Mouse (Mus musculus) CH12.LX (cell line): ENCODE data around the gene Vapb. TPM values are rescaled to one million over a fixed set of nuclear protein-coding genes. Genes with fewer than 3 reads are reported as not detected.
A peak's percentile ranks its signal among the peaks of the same experiment; 100 is the strongest.

Source experiments
- DNase-seq: peaks from one replicate; pipeline ENCODE4 v3.0.0-alpha.2; 2013; ENCODE audit errors: extremely low read depth
- H3K27ac ChIP-seq: 2 replicates; pipeline ENCODE4 v1.5.1; 2012; ENCODE audit warnings: low read depth, mild to moderate bottlenecking, control low read depth, moderate library complexity; ENCODE audit not compliant: insufficient read depth
- H3K27me3 ChIP-seq: replicated peaks from 2 replicates; pipeline ENCODE3; 2012; ENCODE audit warnings: inconsistent platforms
- H3K36me3 ChIP-seq, 2 experiments: replicated peaks in 1 of 2; 2 replicates each; pipeline versions ENCODE3 to v1.6.1; 2012; ENCODE audit warnings: inconsistent platforms in 1 of 2, low read length in 1 of 2, mild to moderate bottlenecking in 1 of 2, mixed read lengths in 1 of 2, moderate library complexity in 1 of 2; ENCODE audit not compliant: control insufficient read depth in 1 of 2, insufficient read depth in 1 of 2
- H3K4me1 ChIP-seq, 2 experiments: 2 replicates each; pipeline ENCODE4 v1.6.1; 2012; ENCODE audit warnings: inconsistent platforms in 1 of 2, moderate library complexity in 1 of 2; ENCODE audit not compliant: insufficient read depth in 2 of 2, control insufficient read depth in 1 of 2
- H3K4me2 ChIP-seq: 2 replicates; pipeline ENCODE4 v1.6.1; 2012; ENCODE audit warnings: low read depth, mild to moderate bottlenecking, control low read depth; ENCODE audit not compliant: poor library complexity, insufficient read depth, severe bottlenecking
- H3K4me3 ChIP-seq, 3 experiments: fragments of 150-350 bp in 1 of 3; sonication (generic) in 1 of 3; replicated peaks in 1 of 3; 2 replicates each; pipeline versions ENCODE3 to v1.5.1; 2011 to 2012; ENCODE audit warnings: low read depth in 2 of 3, low read length in 2 of 3, mild to moderate bottlenecking in 2 of 3, moderate library complexity in 2 of 3, control low read depth in 1 of 3, improper control_type of control experiment in 1 of 3, inconsistent platforms in 1 of 3, mixed read lengths in 1 of 3; ENCODE audit not compliant: poor library complexity in 1 of 3
- H3K79me2 ChIP-seq: replicated peaks from 2 replicates; pipeline ENCODE4 v1.6.1; 2012; ENCODE audit warnings: mild to moderate bottlenecking, moderate library complexity; ENCODE audit not compliant: control insufficient read depth, poor library complexity, insufficient read depth, severe bottlenecking; ENCODE audit errors: extremely low read depth
- H3K9ac ChIP-seq: 2 replicates; pipeline ENCODE4 v1.6.1; 2012; ENCODE audit warnings: low read depth, mild to moderate bottlenecking, control low read depth, moderate library complexity; ENCODE audit not compliant: insufficient read depth
- H3K9me3 ChIP-seq: replicated peaks from 2 replicates; pipeline ENCODE3; 2012; ENCODE audit warnings: low read length, inconsistent platforms, mixed read lengths
- BHLHE40 ChIP-seq: IDR thresholded peaks from 2 replicates; pipeline ENCODE4 v1.6.1; 2011; ENCODE audit warnings: mild to moderate bottlenecking, low read depth, low read length, improper control_type of control experiment
- CHD2 ChIP-seq: IDR thresholded peaks from 2 replicates; pipeline ENCODE4 v1.6.1; 2011; ENCODE audit warnings: low read length, improper control_type of control experiment
- CTCF ChIP-seq, 2 experiments: IDR thresholded peaks in 1 of 2; conservative IDR thresholded peaks in 1 of 2; 2 replicates each; pipeline ENCODE4 v1.5.1; 2011 to 2012; ENCODE audit warnings: low read depth in 2 of 2, low read length in 2 of 2, improper control_type of control experiment in 1 of 2, inconsistent platforms in 1 of 2, mild to moderate bottlenecking in 1 of 2, moderate library complexity in 1 of 2
- ELF1 ChIP-seq: IDR thresholded peaks from 2 replicates; pipeline ENCODE4 v1.6.1; 2014; ENCODE audit warnings: low read depth, mild to moderate bottlenecking, inconsistent platforms, low read length, improper control_type of control experiment
- EP300 ChIP-seq: IDR thresholded peaks from 2 replicates; pipeline ENCODE4 v1.6.1; 2011; ENCODE audit warnings: low read length, improper control_type of control experiment
- ETS1 ChIP-seq: conservative IDR thresholded peaks from 2 replicates; pipeline ENCODE4 v1.6.1; 2012; ENCODE audit warnings: low read depth, mild to moderate bottlenecking, inconsistent platforms, low read length, improper control_type of control experiment, moderate library complexity
- HCFC1 ChIP-seq: IDR thresholded peaks from 2 replicates; pipeline ENCODE4 v1.6.1; 2012; ENCODE audit warnings: low read depth, mild to moderate bottlenecking, inconsistent platforms, low read length, improper control_type of control experiment
- JUN ChIP-seq: IDR thresholded peaks from 2 replicates; pipeline ENCODE4 v1.6.1; 2011; ENCODE audit warnings: low read depth, mild to moderate bottlenecking, low read length, improper control_type of control experiment, moderate library complexity; ENCODE audit not compliant: insufficient read depth
- KAT2A ChIP-seq: IDR thresholded peaks from 2 replicates; pipeline ENCODE4 v1.6.1; 2012; ENCODE audit warnings: low read length, improper control_type of control experiment, inconsistent platforms; ENCODE audit not compliant: insufficient replicate concordance
- MAZ ChIP-seq: IDR thresholded peaks from 2 replicates; pipeline ENCODE4 v1.6.1; 2012; ENCODE audit warnings: low read depth, mild to moderate bottlenecking, inconsistent platforms, low read length, improper control_type of control experiment, moderate library complexity
- MYC ChIP-seq: IDR thresholded peaks from 2 replicates; pipeline ENCODE4 v1.6.1; 2011; ENCODE audit warnings: low read depth, mild to moderate bottlenecking, improper control_type of control experiment, low read length
- NELFE ChIP-seq: IDR thresholded peaks from 2 replicates; pipeline ENCODE4 v1.6.1; 2011; ENCODE audit warnings: low read depth, low read length, improper control_type of control experiment
- NRF1 ChIP-seq: IDR thresholded peaks from 2 replicates; pipeline ENCODE4 v1.6.1; 2014; ENCODE audit warnings: low read depth, mild to moderate bottlenecking, inconsistent platforms, low read length, improper control_type of control experiment, moderate library complexity
- PAX5 ChIP-seq: IDR thresholded peaks from 2 replicates; pipeline ENCODE4 v1.6.1; 2012; ENCODE audit warnings: low read length, inconsistent platforms, mixed read lengths
- POLR2A ChIP-seq: IDR thresholded peaks from 2 replicates; pipeline ENCODE4 v1.6.1; 2011; ENCODE audit warnings: low read depth, mild to moderate bottlenecking, improper control_type of control experiment, low read length
- RAD21 ChIP-seq: IDR thresholded peaks from 2 replicates; pipeline ENCODE4 v1.6.1; 2011; ENCODE audit warnings: low read depth, mild to moderate bottlenecking, low read length, improper control_type of control experiment, moderate library complexity
- RCOR1 ChIP-seq: conservative IDR thresholded peaks from 2 replicates; pipeline ENCODE4 v1.6.1; 2012; ENCODE audit warnings: low read depth, mild to moderate bottlenecking, inconsistent platforms, low read length, improper control_type of control experiment
- SIN3A ChIP-seq: IDR thresholded peaks from 2 replicates; pipeline ENCODE4 v1.6.1; 2012; ENCODE audit warnings: low read length, improper control_type of control experiment, inconsistent platforms
- SMC3 ChIP-seq: IDR thresholded peaks from 2 replicates; pipeline ENCODE4 v1.6.1; 2011; ENCODE audit warnings: low read depth, low read length, improper control_type of control experiment
- TBP ChIP-seq: conservative IDR thresholded peaks from 2 replicates; pipeline ENCODE4 v1.6.1; 2011; ENCODE audit warnings: low read depth, low read length, improper control_type of control experiment
- TCF12 ChIP-seq: IDR thresholded peaks from 2 replicates; pipeline ENCODE4 v1.6.1; 2014; ENCODE audit warnings: low read depth, mild to moderate bottlenecking, inconsistent platforms, low read length, improper control_type of control experiment
- ZKSCAN1 ChIP-seq: IDR thresholded peaks from 2 replicates; pipeline ENCODE4 v1.6.1; 2012; ENCODE audit warnings: low read depth, inconsistent platforms, low read length, improper control_type of control experiment, borderline replicate concordance
- dilution Hi-C: fragments of 300-500 bp; cut with MboI; formaldehyde crosslinking; loops from 2 replicates; pipeline ENCODE4 v1.14.3; 2020; ENCODE audit warnings: low sequenced_read_pairs; ENCODE audit not compliant: extremely low pct_unique_long_range_greater_than_20kb, extremely low pct_ligation_motif_present
- in situ Hi-C: fragments of 300-500 bp; cut with MboI; formaldehyde crosslinking; loops from 3 replicates; pipeline ENCODE4 v1.14.3; 2019; ENCODE audit warnings: low sequenced_read_pairs, low pct_ligation_motif_present, low pct_unique_long_range_greater_than_20kb, mixed read lengths
- polyA plus RNA-seq: library from polyadenylated mRNA; unstranded; fragments of >175 nt; gene quantifications from 2 replicates; pipeline ENCODE4 v1.2.1, GENCODE M21; 2012; ENCODE audit warnings: low read depth; ENCODE audit not compliant: insufficient read length
- total RNA-seq, 2 experiments: library from RNA; depleted of rRNA; stranded (reverse); fragments of 300-350 nt in 1 of 2; fragments of >200 nt in 1 of 2; gene quantifications; 2 replicates each; pipeline ENCODE4 v1.2.3; 2012 to 2014

Gene Vapb
- total RNA-seq (2012; rRNA removed): 20.9 and 26.1 TPM in 2 replicates
- total RNA-seq (2014; rRNA removed): 46.4 and 57.9 TPM in 2 replicates
- 44.7 and 54.1 TPM in 2 replicates for polyA plus RNA-seq

DNA sequence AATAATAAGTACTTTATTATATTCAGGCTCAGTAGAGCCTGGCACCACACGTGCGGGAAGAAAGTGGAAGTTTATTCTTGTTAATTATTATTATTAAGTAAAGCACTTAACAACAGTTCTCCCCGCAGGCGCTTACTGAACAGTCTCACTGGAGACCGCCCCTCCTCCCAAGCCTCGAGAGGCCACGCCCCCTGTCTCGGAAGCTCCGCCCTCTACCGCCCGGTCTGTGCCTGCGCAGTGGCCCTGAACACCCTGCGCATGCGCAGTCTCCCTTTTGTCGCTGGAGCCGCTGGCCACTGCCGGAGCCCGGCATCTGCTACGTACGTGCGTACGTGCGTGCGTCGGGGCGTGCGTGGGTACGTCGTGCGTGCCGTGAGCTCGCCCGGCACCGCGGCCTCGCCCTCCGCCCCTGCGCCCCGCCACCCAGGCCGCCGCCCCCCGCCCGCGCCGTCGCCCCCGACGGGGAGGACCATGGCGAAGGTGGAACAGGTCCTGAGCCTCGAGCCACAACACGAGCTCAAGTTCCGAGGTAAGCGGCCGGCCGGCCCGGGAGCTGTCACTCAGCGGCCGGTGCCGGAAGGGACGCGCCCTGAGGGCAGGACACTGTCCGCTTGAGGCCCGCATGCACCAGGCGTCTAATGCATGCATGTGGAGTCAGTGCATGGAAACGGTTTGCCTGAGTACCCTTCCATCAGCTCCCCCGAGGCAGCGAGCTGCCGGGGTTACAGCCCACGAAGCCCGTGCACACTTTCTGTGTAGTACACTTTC is at the start of gene Vapb:
TSS of gene Vapb (plus strand) at position 290 of the 768 bp plus-strand sequence.
- Histone ChIP-seq H3K27me3 (peaks cover 3% of the 10 kb centered on the region), H3K36me3 (peaks cover 4 to 35% of the 10 kb centered on the region in 2 experiments), H3K27ac (no peak within 1 kb of the TSS), H3K4me3 (peak within 1 kb of the TSS; percentile 83 to 96 (median 87)), H3K9ac (peak within 1 kb of the TSS; percentile 85), H3K4me1 (peaks cover 15 to 25% of the 10 kb centered on the region in 2 experiments), H3K79me2 (peaks cover 42% of the 10 kb centered on the region), H3K9me3 (no peaks in the 10 kb centered on the region), H3K4me2 (peak within 1 kb of the TSS; percentile 70)
- dilution Hi-C loops: no loop called here
- peak; percentile 98 for DNase-seq
- in situ Hi-C loops: no loop called here
- peak; percentile 81 for TF ChIP-seq ELF1
- 0 out of 2 replicates have a peak, but pooled peaks have one; percentile 10 for TF ChIP-seq TCF12
- no peak for TF ChIP-seq JUN
- TF ChIP-seq KAT2A: 0 out of 2 replicates have a peak, but pooled peaks have one; percentile 36
- TF ChIP-seq MYC: 0 out of 2 replicates have a peak, but pooled peaks have one; percentile 49
- TF ChIP-seq SMC3: no peak
- peak; percentile 55 for TF ChIP-seq POLR2A
- peak; percentile 61; the same call in 1 of the 2 replicates for TF ChIP-seq NELFE
- TF ChIP-seq CTCF (conservative IDR thresholded peaks at IDR 0.05 in 1 of 2, IDR thresholded peaks at IDR 0.05 in 1 of 2; ENCODE audit: low read depth in 2 of 2, low read length in 2 of 2): no peak
- no peak for TF ChIP-seq BHLHE40
- no peak for TF ChIP-seq MAZ
- peak; percentile 96 for TF ChIP-seq NRF1
- TF ChIP-seq SIN3A: peak; percentile 62; the same call in 1 of the 2 replicates
- TF ChIP-seq HCFC1: peak; percentile 78
- peak; percentile 55; the same call in 1 of the 2 replicates for TF ChIP-seq CHD2

DNA sequence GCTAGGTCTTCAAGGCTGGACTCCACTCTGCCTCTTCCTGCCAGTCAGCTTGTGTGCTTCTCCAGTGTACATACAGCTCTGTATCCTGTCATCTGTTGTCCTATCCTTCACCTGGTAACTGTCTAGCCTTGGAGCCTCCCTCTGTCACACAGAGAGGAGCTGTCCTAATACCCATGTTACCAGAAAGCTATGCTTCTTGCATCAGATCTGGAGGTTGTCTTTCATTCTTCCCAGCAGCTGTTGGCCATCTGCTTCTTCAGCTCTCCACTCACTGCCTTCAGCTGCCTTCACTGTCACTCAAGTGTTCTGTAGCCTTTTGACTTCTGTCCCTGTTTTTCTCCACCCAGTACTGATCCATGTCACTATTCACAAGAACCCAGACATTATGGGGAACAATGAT is 47.5 kb upstream of the Vapb start:
- no peak overlapping the region for H3K4me3 ChIP-seq
- H3K79me2 ChIP-seq: no peaks in the 10 kb centered on the region
- no peaks in the 10 kb centered on the region for H3K9me3 ChIP-seq
- peaks cover 37 to 92% of the 10 kb centered on the region in 2 experiments for H3K36me3 ChIP-seq
- H3K4me2 ChIP-seq: no peak overlapping the region
- TF ChIP-seq ETS1 (no peak), EP300 (no peak), KAT2A (no peak), TBP (no peak), JUN (no peak), RAD21 (no peak), ZKSCAN1 (no peak), RCOR1 (no peak), MYC (no peak), ELF1 (no peak), NELFE (no peak), PAX5 (no peak)
- no peak overlapping the region for H3K9ac ChIP-seq
- H3K4me1 ChIP-seq: peaks cover 0 to 4% of the 10 kb centered on the region in 2 experiments; a peak in 1 of 4 replicates
- peak overlapping the region; percentile 38; the same call in 1 of the 2 replicates for H3K27ac ChIP-seq
- dilution Hi-C loops: no loop called here
- in situ Hi-C loops: no loop called here
- no peaks in the 10 kb centered on the region for H3K27me3 ChIP-seq
- DNase-seq: no peak
